Mouse (Mus musculus) CH12.LX (cell line): ENCODE measurements around the gene Olfr1106. TPM values are rescaled to one million over a fixed set of nuclear protein-coding genes. Genes with fewer than 3 reads are reported as not detected.

Experiments
- DNase-seq: peaks from one replicate; pipeline ENCODE4 v3.0.0-alpha.2; 2013; ENCODE audit errors: extremely low read depth
- H3K27ac ChIP-seq: 2 replicates; pipeline ENCODE4 v1.5.1; 2012; ENCODE audit warnings: low read depth, mild to moderate bottlenecking, control low read depth, moderate library complexity; ENCODE audit not compliant: insufficient read depth
- H3K27me3 ChIP-seq: replicated peaks from 2 replicates; pipeline ENCODE3; 2012; ENCODE audit warnings: inconsistent platforms
- H3K36me3 ChIP-seq, 2 experiments: replicated peaks in 1 of 2; 2 replicates each; pipeline versions ENCODE3 to v1.6.1; 2012; ENCODE audit warnings: inconsistent platforms in 1 of 2, low read length in 1 of 2, mild to moderate bottlenecking in 1 of 2, mixed read lengths in 1 of 2, moderate library complexity in 1 of 2; ENCODE audit not compliant: control insufficient read depth in 1 of 2, insufficient read depth in 1 of 2
- H3K4me1 ChIP-seq, 2 experiments: 2 replicates each; pipeline ENCODE4 v1.6.1; 2012; ENCODE audit warnings: inconsistent platforms in 1 of 2, moderate library complexity in 1 of 2; ENCODE audit not compliant: insufficient read depth in 2 of 2, control insufficient read depth in 1 of 2
- H3K4me2 ChIP-seq: 2 replicates; pipeline ENCODE4 v1.6.1; 2012; ENCODE audit warnings: low read depth, mild to moderate bottlenecking, control low read depth; ENCODE audit not compliant: poor library complexity, insufficient read depth, severe bottlenecking
- H3K4me3 ChIP-seq, 3 experiments: fragments of 150-350 bp in 1 of 3; sonication (generic) in 1 of 3; replicated peaks in 1 of 3; 2 replicates each; pipeline versions ENCODE3 to v1.5.1; 2011 to 2012; ENCODE audit warnings: low read depth in 2 of 3, low read length in 2 of 3, mild to moderate bottlenecking in 2 of 3, moderate library complexity in 2 of 3, control low read depth in 1 of 3, improper control_type of control experiment in 1 of 3, inconsistent platforms in 1 of 3, mixed read lengths in 1 of 3; ENCODE audit not compliant: poor library complexity in 1 of 3
- H3K79me2 ChIP-seq: replicated peaks from 2 replicates; pipeline ENCODE4 v1.6.1; 2012; ENCODE audit warnings: mild to moderate bottlenecking, moderate library complexity; ENCODE audit not compliant: control insufficient read depth, poor library complexity, insufficient read depth, severe bottlenecking; ENCODE audit errors: extremely low read depth
- H3K9ac ChIP-seq: 2 replicates; pipeline ENCODE4 v1.6.1; 2012; ENCODE audit warnings: low read depth, mild to moderate bottlenecking, control low read depth, moderate library complexity; ENCODE audit not compliant: insufficient read depth
- H3K9me3 ChIP-seq: replicated peaks from 2 replicates; pipeline ENCODE3; 2012; ENCODE audit warnings: low read length, inconsistent platforms, mixed read lengths
- CTCF ChIP-seq, 2 experiments: IDR thresholded peaks in 1 of 2; conservative IDR thresholded peaks in 1 of 2; 2 replicates each; pipeline ENCODE4 v1.5.1; 2011 to 2012; ENCODE audit warnings: low read depth in 2 of 2, low read length in 2 of 2, improper control_type of control experiment in 1 of 2, inconsistent platforms in 1 of 2, mild to moderate bottlenecking in 1 of 2, moderate library complexity in 1 of 2
- EP300 ChIP-seq: IDR thresholded peaks from 2 replicates; pipeline ENCODE4 v1.6.1; 2011; ENCODE audit warnings: low read length, improper control_type of control experiment
- ETS1 ChIP-seq: conservative IDR thresholded peaks from 2 replicates; pipeline ENCODE4 v1.6.1; 2012; ENCODE audit warnings: low read depth, mild to moderate bottlenecking, inconsistent platforms, low read length, improper control_type of control experiment, moderate library complexity
- GABPA ChIP-seq: IDR thresholded peaks from 2 replicates; pipeline ENCODE4 v1.6.1; 2012; ENCODE audit warnings: low read depth, low read length, improper control_type of control experiment, inconsistent platforms; ENCODE audit not compliant: insufficient replicate concordance
- HCFC1 ChIP-seq: IDR thresholded peaks from 2 replicates; pipeline ENCODE4 v1.6.1; 2012; ENCODE audit warnings: low read depth, mild to moderate bottlenecking, inconsistent platforms, low read length, improper control_type of control experiment
- JUN ChIP-seq: IDR thresholded peaks from 2 replicates; pipeline ENCODE4 v1.6.1; 2011; ENCODE audit warnings: low read depth, mild to moderate bottlenecking, low read length, improper control_type of control experiment, moderate library complexity; ENCODE audit not compliant: insufficient read depth
- MEF2A ChIP-seq: IDR thresholded peaks from 2 replicates; pipeline ENCODE4 v1.6.1; 2014; ENCODE audit warnings: low read depth, mild to moderate bottlenecking, inconsistent platforms, low read length, improper control_type of control experiment, borderline replicate concordance
- MXI1 ChIP-seq: IDR thresholded peaks from 2 replicates; pipeline ENCODE4 v1.6.1; 2011; ENCODE audit warnings: mild to moderate bottlenecking, low read depth, low read length, improper control_type of control experiment
- NELFE ChIP-seq: IDR thresholded peaks from 2 replicates; pipeline ENCODE4 v1.6.1; 2011; ENCODE audit warnings: low read depth, low read length, improper control_type of control experiment
- PAX5 ChIP-seq: IDR thresholded peaks from 2 replicates; pipeline ENCODE4 v1.6.1; 2012; ENCODE audit warnings: low read length, inconsistent platforms, mixed read lengths
- POLR2AphosphoS2 ChIP-seq: IDR thresholded peaks from 2 replicates; pipeline ENCODE4 v1.6.1; 2011; ENCODE audit warnings: low read depth, low read length, improper control_type of control experiment
- RAD21 ChIP-seq: IDR thresholded peaks from 2 replicates; pipeline ENCODE4 v1.6.1; 2011; ENCODE audit warnings: low read depth, mild to moderate bottlenecking, low read length, improper control_type of control experiment, moderate library complexity
- RCOR1 ChIP-seq: conservative IDR thresholded peaks from 2 replicates; pipeline ENCODE4 v1.6.1; 2012; ENCODE audit warnings: low read depth, mild to moderate bottlenecking, inconsistent platforms, low read length, improper control_type of control experiment
- TBP ChIP-seq: conservative IDR thresholded peaks from 2 replicates; pipeline ENCODE4 v1.6.1; 2011; ENCODE audit warnings: low read depth, low read length, improper control_type of control experiment
- UBTF ChIP-seq: IDR thresholded peaks from 2 replicates; pipeline ENCODE4 v1.6.1; 2012; ENCODE audit warnings: low read depth, mild to moderate bottlenecking, inconsistent platforms, low read length, improper control_type of control experiment, moderate library complexity
- USF1 ChIP-seq: IDR thresholded peaks from 2 replicates; pipeline ENCODE4 v1.6.1; 2014; ENCODE audit warnings: low read depth, mild to moderate bottlenecking, inconsistent platforms, low read length, improper control_type of control experiment
- USF2 ChIP-seq: conservative IDR thresholded peaks from 2 replicates; pipeline ENCODE4 v1.6.1; 2011; ENCODE audit warnings: low read depth, low read length, improper control_type of control experiment
- ZC3H11A ChIP-seq: IDR thresholded peaks from 2 replicates; pipeline ENCODE4 v1.6.1; 2012; ENCODE audit warnings: low read depth, mild to moderate bottlenecking, inconsistent platforms, low read length, improper control_type of control experiment
- dilution Hi-C: fragments of 300-500 bp; cut with MboI; formaldehyde crosslinking; loops from 2 replicates; pipeline ENCODE4 v1.14.3; 2020; ENCODE audit warnings: low sequenced_read_pairs; ENCODE audit not compliant: extremely low pct_unique_long_range_greater_than_20kb, extremely low pct_ligation_motif_present
- in situ Hi-C: fragments of 300-500 bp; cut with MboI; formaldehyde crosslinking; loops from 3 replicates; pipeline ENCODE4 v1.14.3; 2019; ENCODE audit warnings: low sequenced_read_pairs, low pct_ligation_motif_present, low pct_unique_long_range_greater_than_20kb, mixed read lengths
- polyA plus RNA-seq: library from polyadenylated mRNA; unstranded; fragments of >175 nt; gene quantifications from 2 replicates; pipeline ENCODE4 v1.2.1, GENCODE M21; 2012; ENCODE audit warnings: low read depth; ENCODE audit not compliant: insufficient read length
- total RNA-seq, 2 experiments: library from RNA; depleted of rRNA; stranded (reverse); fragments of 300-350 nt in 1 of 2; fragments of >200 nt in 1 of 2; gene quantifications; 2 replicates each; pipeline ENCODE4 v1.2.3; 2012 to 2014

The Olfr1106 gene
- total and polyA plus RNA-seq, 3 experiments = not detected

DNA sequence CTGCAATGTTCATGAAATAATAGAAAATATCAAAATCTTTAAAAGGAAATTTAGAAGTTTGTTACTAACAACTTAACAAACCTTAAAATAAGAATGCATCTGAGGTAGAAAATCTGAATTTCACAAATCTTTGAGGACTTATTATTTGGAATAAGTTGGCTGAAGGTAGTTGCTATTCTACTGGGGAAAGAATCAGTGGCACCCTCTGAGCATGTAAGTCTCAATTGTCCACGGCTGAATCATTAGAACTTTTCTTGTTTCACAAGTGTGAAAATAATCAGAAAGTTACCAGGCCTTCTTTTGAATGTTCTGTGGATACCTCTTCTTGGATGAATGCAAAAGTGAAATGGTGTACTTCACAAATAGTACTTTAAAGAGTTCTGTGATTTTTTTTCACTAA is 23.6 kb upstream of the Olfr1106 start, which contains the start of gene Olfr1107:
Olfr1107 (minus strand) TSS at position 101 of the 400 bp plus-strand sequence.
- TF ChIP-seq CTCF (conservative IDR thresholded peaks at IDR 0.05 in 1 of 2, IDR thresholded peaks at IDR 0.05 in 1 of 2; ENCODE audit: low read depth in 2 of 2, low read length in 2 of 2) (no peak), MEF2A (no peak), MXI1 (no peak), RAD21 (no peak), UBTF (no peak), ZC3H11A (no peak), NELFE (no peak), TBP (no peak), POLR2AphosphoS2 (no peak), RCOR1 (no peak)
- no peak within 1 kb of the TSS for H3K4me3 ChIP-seq
- dilution Hi-C loops = no loop called here

DNA sequence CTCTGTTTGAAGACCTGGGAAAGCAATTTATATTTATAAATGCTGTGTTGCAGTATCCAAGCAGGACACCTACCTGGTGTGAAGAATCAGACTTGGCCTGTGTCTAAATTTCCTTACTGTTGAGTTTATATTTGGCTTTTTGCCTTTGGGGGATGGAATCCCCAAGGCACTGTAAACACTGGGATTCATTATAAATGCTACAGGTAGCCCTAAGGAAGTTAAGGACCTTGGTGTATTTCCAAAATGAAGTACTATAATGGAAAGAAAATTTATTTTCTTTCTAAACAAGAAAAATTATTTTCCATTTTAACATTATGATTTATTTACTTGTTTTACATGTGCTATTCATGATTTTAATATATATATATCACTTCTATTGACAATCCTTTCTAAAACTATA is 15.6 kb downstream of the Olfr1106 start, which contains the start of gene Olfr1105:
Olfr1105 (minus strand) TSS at position 101 of the 400 bp plus-strand sequence.
- Histone ChIP-seq H3K36me3 (no peaks in the 10 kb centered on the region), H3K4me2 (no peak within 1 kb of the TSS), H3K9ac (no peak within 1 kb of the TSS), H3K27ac (no peak within 1 kb of the TSS), H3K9me3 (peaks cover 26% of the 10 kb centered on the region), H3K4me1 (no peaks in the 10 kb centered on the region), H3K79me2 (no peaks in the 10 kb centered on the region), H3K27me3 (no peaks in the 10 kb centered on the region), H3K4me3 (no peak within 1 kb of the TSS)
- dilution Hi-C loops = no loop called here
- TF ChIP-seq USF1 (no peak), EP300 (no peak), JUN (no peak), CTCF (conservative IDR thresholded peaks at IDR 0.05 in 1 of 2, IDR thresholded peaks at IDR 0.05 in 1 of 2; ENCODE audit: low read depth in 2 of 2, low read length in 2 of 2) (no peak), USF2 (no peak), TBP (no peak), RCOR1 (no peak), NELFE (no peak), ETS1 (no peak), ZC3H11A (no peak), GABPA (no peak), PAX5 (no peak), HCFC1 (no peak)
- DNase-seq = no peak
- in situ Hi-C loops = no loop called here

More for the DNA sequence above, 23.6 kb upstream of the Olfr1106 start, which contains the start of gene Olfr1107:
- Histone ChIP-seq H3K79me2 (no peaks in the 10 kb centered on the region), H3K9me3 (peaks cover 7% of the 10 kb centered on the region), H3K36me3 (no peaks in the 10 kb centered on the region), H3K4me2 (no peak within 1 kb of the TSS), H3K4me1 (no peaks in the 10 kb centered on the region), H3K27me3 (no peaks in the 10 kb centered on the region), H3K9ac (no peak within 1 kb of the TSS), H3K27ac (no peak within 1 kb of the TSS)
- in situ Hi-C loops = no loop called here
- DNase-seq = no peak
